Mouse (Mus musculus) heart, adult 11 months (tissue): ENCODE measurements at regions not wholly inside any gene's neighbourhood (a gene's known extent, or its start where the extent isn't known, plus 50 kb on each side); places are given as distances from the start of the nearest gene placed in this dataset.
A peak's percentile ranks its signal among the peaks of the same experiment; 100 is the strongest.
"Not testable (repeated sequence)": the region's sequence is repeated elsewhere in the genome, so short reads cannot be mapped to it uniquely, and the experiment has no call there.

ENCODE experiments used
- DNase-seq: peaks from one replicate; pipeline ENCODE4 v3.0.0; 2022

DNA sequence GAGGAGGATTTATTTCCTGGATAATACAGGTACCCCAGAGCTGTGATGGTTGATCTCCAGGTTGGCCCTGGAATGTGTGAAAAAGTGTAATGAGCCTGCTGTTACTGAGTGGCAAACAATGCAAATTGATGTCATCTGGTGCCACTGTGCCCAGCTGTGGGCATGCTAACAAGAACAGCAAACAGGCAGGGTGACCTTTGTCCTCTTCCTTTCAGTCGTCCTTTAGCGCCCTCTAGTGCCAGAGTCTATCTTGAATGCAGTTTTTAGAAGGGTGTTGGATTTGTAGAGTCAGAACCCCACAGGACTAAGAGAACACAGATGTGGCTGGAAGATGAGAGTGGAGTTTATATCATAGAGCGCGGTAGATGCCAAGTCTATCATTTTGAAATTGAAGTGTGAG is 164.3 kb downstream of the Sdhaf3 start:
- no peak for DNase-seq

DNA sequence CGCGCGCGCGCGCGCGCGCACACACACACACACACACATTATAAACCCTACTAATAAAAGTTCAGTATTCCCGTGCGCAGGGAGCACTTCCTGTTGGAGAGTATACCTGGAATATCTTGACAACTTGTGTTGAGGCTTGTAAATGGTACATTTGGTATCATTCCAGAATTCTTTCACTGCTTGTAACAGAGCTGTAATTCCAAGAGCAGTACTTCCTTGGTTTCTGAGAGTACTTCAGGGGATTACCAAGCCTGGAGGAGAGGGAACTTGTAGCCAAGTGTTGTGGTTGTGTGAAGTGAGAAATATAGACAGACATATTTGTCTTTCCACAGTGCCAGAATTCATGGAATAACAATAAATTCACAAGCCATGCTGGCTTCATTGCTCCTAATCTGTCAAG is 177.2 kb downstream of the Sdhaf3 start:
- DNase-seq, result no peak

DNA sequence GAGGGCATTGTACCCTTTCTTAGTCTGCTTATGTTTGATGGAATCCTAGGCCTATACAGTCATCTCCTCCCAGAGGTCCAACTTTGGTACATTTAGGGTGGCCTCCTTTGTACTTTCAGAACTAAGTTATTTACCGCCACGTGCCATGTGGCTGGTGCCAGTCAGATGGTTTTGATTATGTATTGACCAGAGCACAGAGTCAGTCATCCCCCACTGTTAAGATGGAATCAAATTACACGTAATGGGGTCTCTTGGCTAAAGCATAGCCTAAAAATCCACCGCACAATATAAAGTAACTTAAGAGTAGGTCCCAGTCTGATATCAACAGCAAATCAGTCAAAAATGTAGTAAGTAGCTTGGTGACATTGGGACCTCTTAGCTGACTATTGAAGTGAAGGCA is 178.3 kb downstream of the Sdhaf3 start:
- no peak for DNase-seq

DNA sequence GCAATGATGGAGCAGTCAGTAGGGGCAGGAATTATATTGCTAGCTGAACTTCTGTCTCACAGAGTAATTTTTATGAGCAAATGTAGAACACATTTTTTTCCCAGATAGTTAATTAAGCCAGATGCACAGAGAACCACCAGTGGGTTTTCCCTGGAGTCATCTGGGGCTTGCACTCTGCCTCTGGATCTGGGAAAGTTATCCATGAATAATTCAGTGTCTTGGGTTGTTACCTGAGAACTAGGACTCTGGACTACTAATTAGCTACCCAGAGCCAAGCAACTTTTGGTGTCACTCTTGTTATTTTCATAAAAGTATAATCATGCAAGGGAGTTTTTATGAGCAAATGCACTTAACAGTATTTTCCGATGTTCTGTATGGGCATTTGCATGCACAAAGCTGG is 179.1 kb downstream of the Sdhaf3 start:
- DNase-seq, result no peak

GRCm38 (mm10) chr6:7181711-7182110 is 225.9 kb downstream of the Sdhaf3 start:
- no peak for DNase-seq

GRCm38 (mm10) chr6:7199046-7199599 is 243.3 kb downstream of the Sdhaf3 start:
- DNase-seq, result no peak

GRCm38 (mm10) chr6:7215880-7216279 is 260.1 kb downstream of the Sdhaf3 start:
- DNase-seq, result peak; percentile 79

GRCm38 (mm10) chr6:7252286-7252685 is 296.5 kb downstream of the Sdhaf3 start:
- no peak for DNase-seq

DNA sequence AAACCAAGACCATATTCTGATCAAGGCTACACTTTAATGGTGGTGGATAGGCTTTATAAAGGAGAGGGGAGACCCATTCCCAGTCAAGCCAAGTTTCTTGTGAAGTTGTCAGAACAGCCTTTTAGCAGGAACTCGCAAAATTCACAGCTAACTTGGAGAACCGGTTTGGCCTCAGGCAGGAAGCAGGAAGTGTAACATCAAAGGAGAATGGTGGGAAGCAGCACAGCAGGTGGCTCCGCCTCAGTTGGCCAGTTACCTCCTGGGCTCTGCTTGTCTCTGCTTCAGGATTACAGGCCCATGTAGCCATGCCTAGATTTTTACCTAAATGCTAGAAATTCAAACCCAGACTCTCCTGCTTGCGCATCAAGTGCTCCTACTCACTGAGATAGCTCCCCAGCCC is 277.2 kb upstream of the Tac1 start:
- DNase-seq, result no peak

DNA sequence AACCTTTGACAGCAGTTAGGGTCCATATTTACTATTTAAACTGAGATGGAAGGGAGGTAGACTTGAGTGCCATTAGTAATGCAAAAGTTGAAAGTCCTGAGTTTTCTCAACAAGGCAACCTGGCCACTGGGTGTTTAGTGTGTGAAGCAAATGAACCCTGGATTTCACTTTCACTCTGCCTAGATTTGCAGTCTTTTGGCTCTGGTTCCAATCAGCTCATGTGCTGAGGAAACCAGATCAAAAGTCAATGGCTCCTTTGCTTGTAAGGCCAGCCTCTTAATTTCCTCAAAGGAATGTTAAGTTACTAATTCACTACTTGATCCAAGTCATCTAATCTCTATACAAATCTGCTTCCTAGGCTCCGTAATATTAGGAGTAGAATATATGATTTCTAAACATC is 247.7 kb upstream of the Tac1 start:
- no peak for DNase-seq

- no peak for DNase-seq
Observed at GRCm38 (mm10) chr6:7313496-7313895, 241.2 kb upstream of the Tac1 start.

DNA sequence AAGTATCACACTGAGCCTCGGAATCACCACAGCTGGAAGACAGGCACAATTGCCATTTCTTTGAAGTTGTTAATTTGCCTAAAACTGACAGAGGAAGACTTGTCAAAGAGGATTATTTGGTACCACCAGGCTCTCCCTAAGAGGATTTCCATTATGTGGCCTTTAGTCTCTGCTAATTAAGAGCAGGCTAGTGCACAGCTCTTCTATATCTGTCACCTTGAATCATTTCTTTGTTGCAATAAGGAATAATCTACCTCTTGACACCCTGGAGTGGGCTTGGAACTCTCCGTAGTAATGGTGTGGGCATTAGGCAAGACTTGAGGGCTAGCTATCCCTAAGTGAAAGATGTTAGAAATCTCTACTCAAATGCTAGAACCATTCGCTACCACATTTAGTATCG is 227.7 kb upstream of the Tac1 start:
- no peak for DNase-seq

GRCm38 (mm10) chr6:7356634-7357033 is 198.0 kb upstream of the Tac1 start:
- DNase-seq, result peak; percentile 83

DNA sequence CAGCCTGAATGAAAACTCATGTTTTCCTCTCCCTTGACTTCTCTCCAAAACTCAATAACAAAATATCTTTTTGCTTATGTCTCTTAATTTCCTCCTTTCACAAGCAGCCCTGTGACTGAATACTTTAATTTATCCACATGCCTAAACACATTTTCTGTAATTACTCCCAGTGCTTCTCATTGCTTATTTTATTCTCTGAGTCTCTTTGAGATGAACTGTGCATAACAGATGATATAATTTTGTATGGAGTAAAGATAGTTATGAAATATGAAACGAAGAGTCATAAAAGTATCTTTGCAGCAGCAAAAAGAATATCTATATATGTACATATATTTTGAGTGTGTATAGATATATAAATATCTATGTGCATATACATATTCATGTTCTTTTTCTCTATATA is 187.5 kb upstream of the Tac1 start:
- DNase-seq, result no peak

- no peak for DNase-seq
Observed at GRCm38 (mm10) chr6:7374629-7375028, 180.1 kb upstream of the Tac1 start.

GRCm38 (mm10) chr6:7375851-7376250 is 178.8 kb upstream of the Tac1 start:
- DNase-seq, result no peak

DNA sequence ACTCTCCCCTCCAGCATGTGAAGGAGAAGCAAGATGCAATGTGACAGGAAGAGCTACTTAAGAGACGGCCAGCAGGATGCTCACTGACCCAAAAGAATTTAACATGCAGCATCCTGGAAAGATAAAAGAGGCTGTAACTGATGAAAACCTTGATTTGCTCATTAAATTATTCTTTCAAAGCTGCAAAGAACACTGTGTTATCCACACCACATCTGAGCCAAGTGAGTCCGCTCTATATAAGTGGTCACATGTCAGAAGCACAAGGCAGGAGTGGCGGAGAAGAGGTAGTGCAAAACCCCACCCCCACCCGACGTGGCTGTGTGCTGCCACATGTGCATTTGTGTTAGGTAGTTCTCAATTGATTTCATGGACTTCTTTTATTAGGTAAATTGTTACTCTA is 176.0 kb upstream of the Tac1 start:
- no peak for DNase-seq

DNA sequence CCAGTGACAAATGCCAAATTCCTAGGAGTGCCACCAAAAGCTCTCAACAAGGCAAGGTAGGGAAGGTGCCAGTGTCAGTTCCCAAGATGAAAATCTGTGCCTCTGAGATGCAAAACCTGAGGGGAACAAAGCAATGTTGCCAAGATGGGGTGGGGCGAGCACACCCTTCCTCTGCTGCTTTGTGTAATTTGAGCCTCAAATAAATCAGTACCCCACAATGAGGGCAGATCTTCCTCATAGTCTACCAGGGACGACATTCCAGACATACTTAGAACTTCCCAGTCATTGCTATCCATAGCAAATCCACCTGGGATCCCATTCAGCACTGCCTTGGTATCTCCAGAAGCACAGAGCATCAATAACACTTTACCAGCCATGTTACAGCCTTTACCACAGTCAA is 129.9 kb upstream of the Tac1 start:
- DNase-seq, result no peak

DNA sequence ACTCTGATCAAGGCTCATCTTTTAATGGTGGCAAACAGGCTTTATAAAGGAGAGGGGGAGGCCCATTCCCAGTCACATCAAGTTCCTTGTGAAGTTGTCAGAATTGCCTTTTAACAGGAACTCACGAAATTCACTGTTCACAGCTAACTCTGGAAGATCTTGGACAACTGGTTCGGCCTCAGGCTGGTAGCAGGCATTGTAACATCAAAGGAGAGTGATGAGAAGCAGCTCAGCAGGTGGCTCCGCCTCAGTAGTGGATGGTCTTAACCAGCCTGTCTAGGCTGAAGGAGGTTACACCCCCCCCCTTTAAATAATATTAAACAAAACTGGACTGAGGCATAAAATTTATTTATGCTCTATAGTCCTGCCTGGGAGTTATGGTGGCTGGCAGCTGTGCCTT is 113.0 kb upstream of the Tac1 start:
- no peak for DNase-seq

DNA sequence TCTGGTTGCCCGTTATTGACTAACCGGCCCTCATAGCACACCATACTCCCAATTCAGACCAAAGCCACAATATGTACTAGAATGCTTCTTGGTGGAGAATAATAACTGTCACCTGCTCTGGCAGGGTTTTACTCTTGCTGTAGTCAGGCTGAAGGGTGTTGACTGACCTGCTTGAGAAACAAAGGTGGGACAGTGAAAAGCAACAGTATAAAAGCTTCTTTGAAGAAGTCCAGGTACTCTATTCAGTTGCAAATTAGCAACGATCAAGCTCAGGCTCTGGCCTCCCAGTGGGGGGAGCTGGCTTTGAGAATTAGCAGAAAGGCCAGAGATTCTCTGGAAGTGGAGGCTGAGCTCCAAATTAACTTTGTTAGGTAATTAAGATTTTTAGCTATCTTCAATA is 112.4 kb upstream of the Tac1 start:
- not testable (repeated sequence) for DNase-seq

DNA sequence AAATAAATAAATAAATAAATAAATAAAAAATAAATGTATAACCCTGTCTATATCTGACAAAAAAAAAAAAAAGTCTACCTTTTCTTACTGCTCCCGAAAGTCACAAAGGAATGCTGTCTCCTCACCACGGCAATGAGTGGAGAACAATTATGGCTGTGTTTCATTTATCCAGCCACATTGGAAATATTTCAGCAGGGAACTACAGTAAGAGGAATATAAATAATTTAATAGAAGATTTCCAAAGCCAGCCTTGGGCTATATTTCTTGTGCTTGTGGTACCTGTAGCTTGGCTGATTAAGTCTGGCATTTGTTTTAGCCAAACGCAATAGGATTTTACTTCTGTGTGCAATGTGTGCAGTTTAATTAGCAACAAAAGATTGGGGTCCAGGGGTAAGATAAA is 98.8 kb upstream of the Tac1 start:
- no peak for DNase-seq

GRCm38 (mm10) chr6:7463896-7464295 is 90.8 kb upstream of the Tac1 start:
- DNase-seq, result no peak

GRCm38 (mm10) chr6:7464346-7464745 is 90.3 kb upstream of the Tac1 start:
- DNase-seq, result no peak

GRCm38 (mm10) chr6:7472366-7473026 is 82.2 kb upstream of the Tac1 start:
- no peak for DNase-seq

- no peak for DNase-seq
Observed at GRCm38 (mm10) chr6:7473730-7474129, 80.9 kb upstream of the Tac1 start.
